Mouse (Mus musculus) myocyte (in vitro differentiated cells): Measurements from ENCODE around the gene Rtbdn. TPM values are rescaled to one million over a fixed set of nuclear protein-coding genes. Genes with fewer than 3 reads are reported as not detected.

Experiments used
- H3K27me3 ChIP-seq: one replicate; pipeline ENCODE4 v1.6.1; 2011; ENCODE audit not compliant: control insufficient read depth, insufficient read depth, insufficient read length
- H3K36me3 ChIP-seq: one replicate; pipeline ENCODE4 v1.6.1; 2011; ENCODE audit not compliant: control insufficient read depth, insufficient read depth
- H3K4me2 ChIP-seq: one replicate; pipeline ENCODE4 v1.6.1; 2011; ENCODE audit warnings: low read depth, control low read depth
- H3K4me3 ChIP-seq: one replicate; pipeline ENCODE4 v1.5.1; 2011; ENCODE audit warnings: mild to moderate bottlenecking, control low read depth, moderate library complexity
- H3K79me2 ChIP-seq: one replicate; pipeline ENCODE4 v1.6.1; 2011; ENCODE audit not compliant: control insufficient read depth, insufficient read depth
- H3ac ChIP-seq: one replicate; pipeline ENCODE4 v1.6.1; 2011; ENCODE audit not compliant: control insufficient read depth, insufficient read length
- CEBPB ChIP-seq: IDR thresholded peaks from 2 replicates; pipeline ENCODE4 v1.6.1; 2011; ENCODE audit warnings: mild to moderate bottlenecking, moderate library complexity; ENCODE audit not compliant: poor library complexity, insufficient read depth, severe bottlenecking
- E2F4 ChIP-seq: IDR thresholded peaks from one replicate; pipeline ENCODE4 v1.6.1; 2011; ENCODE audit warnings: mild to moderate bottlenecking, control low read depth, moderate library complexity; ENCODE audit not compliant: insufficient read depth
- MAX ChIP-seq: IDR thresholded peaks from one replicate; pipeline ENCODE4 v1.6.1; 2011; ENCODE audit warnings: low read depth, mild to moderate bottlenecking, control low read depth
- MYOD1 ChIP-seq, 3 experiments: IDR thresholded peaks; one replicate each; pipeline ENCODE4 v1.6.1; 2011; ENCODE audit warnings: control low read depth in 2 of 3, low read depth in 2 of 3, mild to moderate bottlenecking in 2 of 3, moderate library complexity in 1 of 3; ENCODE audit not compliant: insufficient read length in 2 of 3, control insufficient read depth in 1 of 3
- MYOG ChIP-seq, 3 experiments: IDR thresholded peaks; one replicate each; pipeline ENCODE4 v1.6.1; 2011; ENCODE audit warnings: control low read depth in 2 of 3, low read depth in 2 of 3, mild to moderate bottlenecking in 2 of 3; ENCODE audit not compliant: insufficient read length in 2 of 3, control insufficient read depth in 1 of 3, insufficient read depth in 1 of 3
- POLR2A ChIP-seq: IDR thresholded peaks from one replicate; pipeline ENCODE4 v1.6.1; 2011; ENCODE audit warnings: low read depth, mild to moderate bottlenecking, control low read depth, moderate library complexity; ENCODE audit not compliant: insufficient read length
- POLR2AphosphoS2 ChIP-seq: IDR thresholded peaks from one replicate; pipeline ENCODE4 v1.6.1; 2011; ENCODE audit warnings: low read depth, control low read depth; ENCODE audit not compliant: insufficient read length
- REST ChIP-seq: IDR thresholded peaks from one replicate; pipeline ENCODE4 v1.6.1; 2011; ENCODE audit warnings: mild to moderate bottlenecking, control low read depth, moderate library complexity; ENCODE audit not compliant: insufficient read depth, insufficient read length
- SRF ChIP-seq: IDR thresholded peaks from one replicate; pipeline ENCODE4 v1.6.1; 2011; ENCODE audit warnings: low read depth; ENCODE audit not compliant: control insufficient read depth, insufficient read length
- TCF12 ChIP-seq: IDR thresholded peaks from one replicate; pipeline ENCODE4 v1.6.1; 2011; ENCODE audit warnings: mild to moderate bottlenecking, control low read depth; ENCODE audit not compliant: poor library complexity, insufficient read depth, severe bottlenecking
- TCF3 ChIP-seq: IDR thresholded peaks from one replicate; pipeline ENCODE4 v1.6.1; 2011; ENCODE audit warnings: low read depth, control low read depth; ENCODE audit not compliant: insufficient read length
- USF1 ChIP-seq: IDR thresholded peaks from one replicate; pipeline ENCODE4 v1.6.1; 2011; ENCODE audit warnings: low read depth, mild to moderate bottlenecking, control low read depth, moderate library complexity
- polyA plus RNA-seq: library from polyadenylated mRNA; unstranded; fragments of >200 nt; fragmentation: generic; extraction: Trizol; gene quantifications from one replicate; pipeline ENCODE4 v1.2.1, GENCODE M21; 2012; ENCODE audit warnings: missing spikeins

The Rtbdn gene
- polyA plus RNA-seq, 1 experiment, result not detected

DNA sequence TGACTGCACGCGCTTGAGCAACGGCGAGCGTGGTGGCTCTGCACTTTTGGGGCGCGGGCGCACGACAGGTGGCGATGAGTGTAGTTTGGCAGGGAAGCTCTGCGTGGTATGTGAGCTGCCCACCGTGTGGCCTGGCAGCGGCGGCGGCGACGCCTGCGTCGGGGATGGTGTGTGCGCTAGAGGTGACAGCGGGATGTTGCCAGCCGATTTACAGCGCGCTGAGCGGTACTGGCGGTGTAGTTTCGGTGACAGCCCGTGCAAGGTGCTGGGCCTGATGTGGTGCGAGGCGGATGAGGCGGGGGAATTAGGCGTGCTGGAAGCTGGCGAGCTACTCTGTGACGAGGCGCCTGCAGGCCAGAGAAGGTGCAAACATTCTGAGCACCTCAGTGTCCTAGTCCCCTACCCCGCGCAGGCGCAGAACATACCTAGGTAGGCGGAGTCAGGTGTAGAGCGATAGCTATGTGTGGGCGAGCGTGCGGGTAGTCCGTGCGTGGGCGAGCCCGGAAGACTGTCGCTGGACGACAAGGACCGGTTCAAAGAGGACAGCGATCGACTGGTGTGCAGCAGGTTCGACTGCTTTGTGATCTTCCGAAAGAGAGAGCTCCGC lies 33.8 kb upstream of the Rtbdn start:
- no peaks in the 10 kb centered on the region for H3K36me3 ChIP-seq
- no peak for TF ChIP-seq SRF
- TF ChIP-seq E2F4, result no peak
- TF ChIP-seq REST, result no peak
- no peak for TF ChIP-seq POLR2AphosphoS2
- TF ChIP-seq MYOD1 (IDR thresholded peaks at IDR 0.05; ENCODE audit: control insufficient read depth in 1 of 3, insufficient read length in 2 of 3, low read depth in 2 of 3), result no peak
- no peak for TF ChIP-seq POLR2A
- no peak for TF ChIP-seq MYOG (IDR thresholded peaks at IDR 0.05; ENCODE audit: control insufficient read depth in 1 of 3, insufficient read depth in 1 of 3, insufficient read length in 2 of 3, low read depth in 2 of 3)
- no peak for TF ChIP-seq CEBPB
- TF ChIP-seq TCF12, result no peak
- no peak for TF ChIP-seq MAX
- no peak for TF ChIP-seq USF1
- H3K4me3 ChIP-seq, result no peak overlapping the region
- no peak overlapping the region for H3K4me2 ChIP-seq
- H3K79me2 ChIP-seq, result no peaks in the 10 kb centered on the region
- peaks cover 16% of the 10 kb centered on the region for H3K27me3 ChIP-seq
- H3ac ChIP-seq, result no peak overlapping the region

- Histone ChIP-seq H3K79me2 (no peaks in the 10 kb centered on the region), H3K4me2 (no peak overlapping the region), H3K36me3 (no peaks in the 10 kb centered on the region), H3K27me3 (peaks cover 17% of the 10 kb centered on the region), H3ac (no peak overlapping the region), H3K4me3 (no peak overlapping the region)
- no peak for TF ChIP-seq E2F4
These were observed 33.3 kb upstream of the Rtbdn start for GRCm38 (mm10) chr8:84913502-84913900.

- H3K4me2 ChIP-seq, result no peak overlapping the region
- peaks cover 17% of the 10 kb centered on the region for H3K27me3 ChIP-seq
- H3ac ChIP-seq, result no peak overlapping the region
These were observed 32.8 kb upstream of the Rtbdn start for GRCm38 (mm10) chr8:84913960-84914359.

GRCm38 (mm10) chr8:84915269-84915668 lies 31.5 kb upstream of the Rtbdn start:
- Histone ChIP-seq H3ac (no peak overlapping the region), H3K36me3 (no peaks in the 10 kb centered on the region), H3K4me3 (no peak overlapping the region), H3K79me2 (no peaks in the 10 kb centered on the region), H3K4me2 (no peak overlapping the region), H3K27me3 (peaks cover 17% of the 10 kb centered on the region)
- TF ChIP-seq MYOG (IDR thresholded peaks at IDR 0.05; ENCODE audit: control insufficient read depth in 1 of 3, insufficient read depth in 1 of 3, insufficient read length in 2 of 3, low read depth in 2 of 3) (no peak), MYOD1 (IDR thresholded peaks at IDR 0.05; ENCODE audit: control insufficient read depth in 1 of 3, insufficient read length in 2 of 3, low read depth in 2 of 3) (no peak), USF1 (no peak), CEBPB (no peak), POLR2A (no peak), TCF12 (no peak), REST (no peak), TCF3 (no peak), E2F4 (no peak), POLR2AphosphoS2 (no peak), MAX (no peak), SRF (no peak)

More at GRCm38 (mm10) chr8:84913960-84914359, 32.8 kb upstream of the Rtbdn start:
- Histone ChIP-seq H3K79me2 (no peaks in the 10 kb centered on the region), H3K4me3 (no peak overlapping the region), H3K36me3 (no peaks in the 10 kb centered on the region)
- TF ChIP-seq TCF12 (no peak), USF1 (no peak), TCF3 (no peak), E2F4 (no peak), REST (no peak), SRF (no peak), MYOD1 (IDR thresholded peaks at IDR 0.05; ENCODE audit: control insufficient read depth in 1 of 3, insufficient read length in 2 of 3, low read depth in 2 of 3) (no peak), MYOG (IDR thresholded peaks at IDR 0.05; ENCODE audit: control insufficient read depth in 1 of 3, insufficient read depth in 1 of 3, insufficient read length in 2 of 3, low read depth in 2 of 3) (no peak), MAX (no peak), POLR2A (no peak), CEBPB (no peak), POLR2AphosphoS2 (no peak)

- no peaks in the 10 kb centered on the region for H3K79me2 ChIP-seq
- peaks cover 17% of the 10 kb centered on the region for H3K27me3 ChIP-seq
- no peak overlapping the region for H3K4me3 ChIP-seq
- H3ac ChIP-seq, result no peak overlapping the region
- no peak overlapping the region for H3K4me2 ChIP-seq
- TF ChIP-seq REST, result no peak
- no peak for TF ChIP-seq POLR2AphosphoS2
- no peaks in the 10 kb centered on the region for H3K36me3 ChIP-seq
These were observed 29.0 kb upstream of the Rtbdn start for GRCm38 (mm10) chr8:84917781-84918180.
